Mouse (Mus musculus) heart, embryonic 10.5 days (tissue): ENCODE results near the gene Xrcc4. TPM values are rescaled to one million over a fixed set of nuclear protein-coding genes. Genes with fewer than 3 reads are reported as not detected.

Source experiments
- DNase-seq: peaks from one replicate; pipeline ENCODE4 v3.0.0-alpha.2; 2017; ENCODE audit warnings: low spot score
- H3K27ac ChIP-seq: fragments of 300-500 bp; sonication (generic); 2 replicates; pipeline ENCODE4 v1.5.1; 2016; ENCODE audit warnings: mild to moderate bottlenecking
- H3K27me3 ChIP-seq: fragments of 300-500 bp; sonication (generic); 2 replicates; pipeline ENCODE4 v1.6.1; 2016; ENCODE audit warnings: mild to moderate bottlenecking; ENCODE audit not compliant: poor library complexity, insufficient read depth, severe bottlenecking
- H3K36me3 ChIP-seq: fragments of 300-500 bp; sonication (generic); 2 replicates; pipeline ENCODE4 v1.6.1; 2016; ENCODE audit warnings: mild to moderate bottlenecking, moderate library complexity
- H3K4me1 ChIP-seq: fragments of 300-500 bp; sonication (generic); 2 replicates; pipeline ENCODE4 v1.6.1; 2016; ENCODE audit warnings: mild to moderate bottlenecking
- H3K4me3 ChIP-seq: fragments of 300-500 bp; sonication (generic); 2 replicates; pipeline ENCODE4 v1.5.1; 2016; ENCODE audit warnings: mild to moderate bottlenecking, moderate library complexity
- H3K9me3 ChIP-seq: fragments of 300-500 bp; sonication (generic); 2 replicates; pipeline ENCODE4 v1.6.1; 2016; ENCODE audit warnings: mild to moderate bottlenecking, moderate library complexity
- WGBS: fragments of 180-500 bp; shearing (Covaris S2); methylation state at CpG from one replicate; pipeline ENCODE4 v1.1.7; 2016; 5-methylcytosine and 5-hydroxymethylcytosine counted together
- polyA plus RNA-seq: library from polyadenylated mRNA; unstranded; fragments of >200 nt; fragmentation: Nextera tagmentation; extraction: Ambion mirVana; gene quantifications from 2 replicates; pipeline ENCODE4 v1.2.1, GENCODE M21; 2016

Gene Xrcc4
- polyA plus RNA-seq, 1 experiment from 2014 or later: 15.4 TPM

DNA sequence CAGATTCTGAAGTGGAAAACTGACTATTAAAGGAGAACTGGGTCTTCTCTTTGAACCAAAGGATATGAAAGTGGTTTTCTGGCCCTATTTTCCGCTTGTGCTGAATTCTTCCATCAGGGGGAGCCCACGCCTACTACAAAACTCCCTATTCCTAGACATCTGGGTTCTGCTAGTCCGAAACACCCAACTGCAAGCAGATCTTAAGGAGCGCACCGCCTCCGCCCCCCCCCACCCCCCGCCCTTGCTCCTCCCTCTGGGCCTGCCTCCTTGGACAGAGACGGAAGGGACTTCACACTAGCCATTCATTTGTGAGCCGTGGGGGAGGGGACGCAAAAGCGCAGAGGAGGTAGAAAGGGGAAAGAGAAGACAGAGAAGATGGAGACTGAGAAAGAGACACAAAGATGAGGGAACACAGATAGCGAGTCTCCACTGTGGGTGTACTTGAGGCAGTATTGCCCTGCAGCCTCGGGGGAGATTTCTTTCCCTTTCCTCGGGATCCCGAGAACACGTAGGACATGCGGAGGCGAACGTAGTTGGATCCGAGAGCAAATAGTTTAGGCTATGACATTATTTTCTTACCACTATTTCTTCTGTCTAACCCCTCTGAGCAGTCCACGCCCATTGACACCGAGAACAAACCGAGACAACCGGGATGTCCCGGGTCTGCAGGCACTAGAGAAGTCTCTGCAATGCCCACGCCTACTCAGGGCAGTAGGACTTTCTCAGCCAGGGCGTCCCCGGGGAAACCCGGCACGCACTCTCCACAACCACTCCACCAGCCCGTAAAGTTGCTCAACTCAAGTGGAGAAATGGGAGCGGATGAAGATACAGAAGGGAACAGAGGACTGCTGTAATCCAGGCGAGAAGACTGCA lies 348.9 kb downstream of the Xrcc4 start:
- under 1% methylated on average over 33 of the region's 33 CpGs for WGBS

GRCm38 (mm10) chr13:89739696-89740242 lies 349.6 kb downstream of the Xrcc4 start:
- H3K36me3 ChIP-seq: no peaks in the 10 kb centered on the region
- H3K27me3 ChIP-seq: no peaks in the 10 kb centered on the region
- DNase-seq: no peak
- H3K4me3 ChIP-seq: peak overlapping the region; percentile 75
- H3K27ac ChIP-seq: peak overlapping the region; percentile 95
- H3K4me1 ChIP-seq: peaks cover 21% of the 10 kb centered on the region; the same call in 1 of the 2 replicates
- H3K9me3 ChIP-seq: no peaks in the 10 kb centered on the region
- WGBS: under 1% methylated on average over 24 of the region's 24 CpGs

More for the DNA sequence above, 348.9 kb downstream of the Xrcc4 start:
- DNase-seq: peak; percentile 96
- H3K27ac ChIP-seq: peak overlapping the region; percentile 95
- peak overlapping the region; percentile 75 for H3K4me3 ChIP-seq
- no peaks in the 10 kb centered on the region for H3K36me3 ChIP-seq
- H3K27me3 ChIP-seq: no peaks in the 10 kb centered on the region
- no peaks in the 10 kb centered on the region for H3K9me3 ChIP-seq
- peaks cover 18% of the 10 kb centered on the region for H3K4me1 ChIP-seq

DNA sequence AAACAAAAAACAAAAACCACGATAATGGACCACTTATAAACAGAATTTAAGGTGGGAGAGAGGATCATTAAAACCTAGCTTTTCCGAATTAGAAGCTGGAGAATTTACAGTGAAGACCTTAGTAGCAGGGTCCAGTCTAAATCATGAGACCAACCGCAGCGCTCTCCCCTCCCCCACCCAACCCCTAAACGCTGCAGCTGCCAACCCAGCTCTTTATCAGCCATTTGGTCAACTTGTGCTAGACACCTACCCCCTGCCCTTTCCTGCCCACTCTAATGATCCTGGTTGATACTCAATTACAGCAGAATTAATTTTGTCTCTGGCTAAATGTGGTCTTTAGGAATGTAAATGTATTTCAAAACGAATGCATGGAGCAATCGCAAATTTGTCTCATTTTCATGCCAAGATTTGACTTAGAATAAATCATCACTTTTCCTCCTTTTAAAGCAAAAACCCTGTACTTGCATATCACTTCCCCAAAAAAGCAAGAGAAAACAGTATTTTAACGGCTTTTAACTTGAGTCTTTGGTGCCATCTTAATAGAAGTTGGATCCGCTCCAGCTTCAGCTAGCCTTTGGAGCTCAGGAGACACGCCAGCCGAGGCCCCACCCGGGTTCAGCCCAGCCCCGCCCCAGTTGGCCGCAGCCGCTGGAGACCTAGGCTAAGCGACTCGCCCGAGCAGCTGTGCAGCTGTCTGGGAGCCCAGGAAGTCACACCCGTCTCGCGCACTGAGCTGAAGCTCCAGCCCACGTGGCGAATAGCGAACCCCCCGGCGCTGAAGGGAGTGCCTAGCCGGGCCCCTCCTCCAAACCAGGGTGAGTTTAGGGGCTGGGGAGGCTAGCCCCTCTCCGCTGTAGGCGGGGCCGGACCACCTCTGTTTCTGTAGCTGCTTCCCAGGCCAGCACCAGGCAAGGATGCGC lies 350.4 kb downstream of the Xrcc4 start:
- WGBS: 2% methylated on average over 31 of the region's 31 CpGs
- H3K4me1 ChIP-seq: peaks cover 25% of the 10 kb centered on the region; the same call in 1 of the 2 replicates
- H3K4me3 ChIP-seq: peak overlapping the region; percentile 75
- peak overlapping the region; percentile 95 for H3K27ac ChIP-seq
- H3K27me3 ChIP-seq: no peaks in the 10 kb centered on the region
- peak; percentile 94 for DNase-seq
- H3K9me3 ChIP-seq: no peaks in the 10 kb centered on the region
- H3K36me3 ChIP-seq: no peaks in the 10 kb centered on the region

GRCm38 (mm10) chr13:89738275-89738674 lies 351.1 kb downstream of the Xrcc4 start:
- Histone ChIP-seq H3K4me3 (peak overlapping the region; percentile 75), H3K4me1 (peaks cover 25% of the 10 kb centered on the region; the same call in 1 of the 2 replicates), H3K9me3 (no peaks in the 10 kb centered on the region), H3K27ac (peak overlapping the region; percentile 95; the same call in 1 of the 2 replicates), H3K36me3 (no peaks in the 10 kb centered on the region), H3K27me3 (no peaks in the 10 kb centered on the region)
- WGBS: 38% methylated on average over 2 of the region's 2 CpGs
- no peak for DNase-seq

DNA sequence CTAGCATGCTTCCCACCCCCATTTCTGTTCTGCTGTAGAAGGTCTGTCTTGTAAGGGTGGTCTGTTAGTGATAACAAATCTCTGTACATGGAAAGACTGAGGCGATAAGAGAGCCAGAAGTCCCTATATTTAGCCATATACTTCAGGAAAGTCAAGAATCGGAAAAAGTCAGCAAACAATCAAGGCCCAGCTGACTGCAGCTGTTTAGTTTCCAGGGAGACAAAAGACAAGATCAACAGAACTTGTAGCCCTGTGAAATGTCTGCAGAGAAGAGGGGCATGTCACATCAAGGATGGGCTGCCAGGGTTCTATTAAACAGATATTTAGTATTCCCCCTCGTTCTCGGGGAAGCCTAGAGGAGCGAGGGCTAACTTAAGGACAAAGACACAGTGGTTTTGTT lies 354.3 kb downstream of the Xrcc4 start:
- 18% methylated on average over 5 of the region's 5 CpGs for WGBS
- Histone ChIP-seq H3K27me3 (no peaks in the 10 kb centered on the region), H3K27ac (peak overlapping the region; percentile 69), H3K4me3 (peak overlapping the region; percentile 25), H3K9me3 (no peaks in the 10 kb centered on the region), H3K4me1 (peaks cover 28% of the 10 kb centered on the region; the same call in 1 of the 2 replicates), H3K36me3 (0 out of 2 replicates have a peak, but pooled peaks cover 3% of the 10 kb centered on the region)
- no peak for DNase-seq

DNA sequence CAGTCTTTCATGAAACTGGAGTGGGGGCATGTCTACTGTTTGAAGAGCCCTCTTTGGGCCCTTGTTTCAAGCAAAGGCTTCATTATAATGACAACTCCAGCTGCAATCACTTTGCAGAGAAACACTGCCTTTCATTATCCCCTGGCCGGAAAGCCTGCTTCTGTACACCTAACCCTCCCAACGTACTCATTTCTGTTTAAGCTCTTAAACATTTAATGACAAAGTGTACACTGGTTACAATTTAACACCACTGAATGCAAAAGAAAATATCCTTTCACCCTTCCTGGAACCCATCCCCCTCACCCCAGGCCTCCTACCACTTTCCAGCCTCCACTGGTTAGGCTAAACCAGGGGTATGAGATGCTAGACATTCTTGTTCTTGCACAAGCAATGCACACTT lies 362.9 kb downstream of the Xrcc4 start:
- DNase-seq: no peak
- Histone ChIP-seq H3K4me1 (0 out of 2 replicates have a peak, but pooled peaks cover 6% of the 10 kb centered on the region), H3K4me3 (no peak overlapping the region), H3K9me3 (no peaks in the 10 kb centered on the region), H3K27me3 (no peaks in the 10 kb centered on the region), H3K36me3 (peaks cover 37% of the 10 kb centered on the region), H3K27ac (no peak overlapping the region)
- 83% methylated on average over 2 of the region's 2 CpGs for whole genome bisulfite sequencing

Other genes with a start within 250 kb of the Xrcc4 start
- gene Tmem167, start 485 bp downstream of the Xrcc4 start, polyA plus RNA-seq: 52.1 and 56.3 TPM in 2 replicates